Comparison of ENCODE assay signal across 15 mouse cellular contexts in genomic region chr4:46311631-46312030, GRCm38 (mm10). TPM values are rescaled to one million over a fixed set of nuclear protein-coding genes. Genes with fewer than 3 reads are reported as not detected.
DNase-seq lines count a peak whose midpoint lies in the region.
"Had no signal": no experiment of that assay in that cellular context is flagged by ENCODE, and none has a peak within 500 bp of the region (broad histone marks: within the 10 kb centered on the region; RNA-seq: fewer than 3 reads in every experiment).

No protein-coding gene starts in this region.

- peak; percentile 30 to 43 for DNase-seq in cerebellum, adult 18-20 months
- no peak for DNase-seq in cerebellum, adult 11 months
- peak; percentile 61 to 70 for DNase-seq in cerebellum, postnatal 10 days
- no peak for DNase-seq in cerebellum, adult 8-10 months
- DNase-seq in left cerebral cortex, postnatal 4 days: peak; percentile 13
- no peak for DNase-seq in left cerebral cortex, postnatal 25 days (ENCODE audit: low spot score in 2 of 2)
- DNase-seq: adrenal gland, adult 8-10 months; adrenal gland, postnatal 14 days; adrenal gland, postnatal 36 days; B cell, adult 2 months; cerebellum, adult 9-10 months; forebrain, postnatal 0 days had no signal

- intact Hi-C loops in left cerebral cortex, postnatal 4 days (cut with DNase I): no loop called here
- intact Hi-C loops in left cerebral cortex, postnatal 25 days (cut with DNase I): no loop called here

RNA-seq across cellular contexts. Expression of gene Foxe1, which starts 31.8 kb away (rescaled TPM):
- total RNA-seq in left cerebral cortex, postnatal 4 days (2021): not detected
- total RNA-seq in left cerebral cortex, postnatal 25 days (2021): not detected
- total RNA-seq: adrenal gland, adult 18-20 months; adrenal gland, adult 8-10 months; adrenal gland, postnatal 14 days; adrenal gland, postnatal 36 days; CH12.LX; G1E had no signal

Comparison
In these comparisons a context has a peak if more than half of its experiments do, and no peak if none do; other contexts are left out.
1. DNase-seq: peak in cerebellum, adult 18-20 months (2 of 2), cerebellum, postnatal 10 days (2 of 2) and left cerebral cortex, postnatal 4 days (single experiment); none in cerebellum, adult 11 months (single experiment), cerebellum, adult 8-10 months (single experiment) and left cerebral cortex, postnatal 25 days (0 of 2).